Mouse (Mus musculus) ES-Bruce4 (cell line): ENCODE results near the gene Nat8l. TPM values are rescaled to one million over a fixed set of nuclear protein-coding genes. Genes with fewer than 3 reads are reported as not detected.

Experiments used
- H3K27ac ChIP-seq: 2 replicates; pipeline ENCODE4 v1.5.1; 2012; ENCODE audit warnings: low read length, inconsistent platforms; ENCODE audit not compliant: insufficient read depth
- H3K27me3 ChIP-seq: 2 replicates; pipeline ENCODE4 v1.6.1; 2012; ENCODE audit warnings: mild to moderate bottlenecking, low read length, inconsistent platforms; ENCODE audit not compliant: control insufficient read depth, poor library complexity, insufficient read depth, severe bottlenecking
- H3K36me3 ChIP-seq: 2 replicates; pipeline ENCODE4 v1.6.1; 2012; ENCODE audit warnings: inconsistent platforms, mild to moderate bottlenecking, low read length, moderate library complexity; ENCODE audit not compliant: control insufficient read depth, poor library complexity, insufficient read depth, severe bottlenecking
- H3K4me1 ChIP-seq: one replicate; pipeline ENCODE4 v1.8.1; 2011; ENCODE audit warnings: low read length; ENCODE audit not compliant: control insufficient read depth, insufficient read depth
- H3K4me3 ChIP-seq: 2 replicates; pipeline ENCODE4 v1.5.1; 2011; ENCODE audit warnings: low read depth, mild to moderate bottlenecking, low read length
- H3K9ac ChIP-seq: 2 replicates; pipeline ENCODE4 v1.6.1; 2012; ENCODE audit warnings: low read depth, mild to moderate bottlenecking, inconsistent platforms; ENCODE audit not compliant: poor library complexity, severe bottlenecking
- H3K9me3 ChIP-seq: replicated peaks from 2 replicates; pipeline ENCODE4 v1.6.1; 2012; ENCODE audit warnings: mild to moderate bottlenecking, low read length, inconsistent platforms; ENCODE audit not compliant: control insufficient read depth, poor library complexity, insufficient read depth, severe bottlenecking
- CTCF ChIP-seq: IDR thresholded peaks from one replicate; pipeline ENCODE4 v1.8.1; 2011; ENCODE audit warnings: low read depth, low read length
- EP300 ChIP-seq: IDR thresholded peaks from 2 replicates; pipeline ENCODE4 v1.6.1; 2011; ENCODE audit warnings: low read depth, low read length; ENCODE audit not compliant: insufficient read depth
- POLR2A ChIP-seq: IDR thresholded peaks from one replicate; pipeline ENCODE4 v1.8.1; 2011; ENCODE audit warnings: low read length; ENCODE audit not compliant: insufficient read depth
- polyA plus RNA-seq: library from polyadenylated mRNA; stranded (reverse); fragments of >200 nt; gene quantifications from 2 replicates; pipeline ENCODE4 v1.2.4, GENCODE M21; 2011; ENCODE audit warnings: low read depth; ENCODE audit not compliant: missing spikeins, insufficient read depth, insufficient read length

The Nat8l gene
- polyA plus RNA-seq, 1 experiment = 0.63 TPM

DNA sequence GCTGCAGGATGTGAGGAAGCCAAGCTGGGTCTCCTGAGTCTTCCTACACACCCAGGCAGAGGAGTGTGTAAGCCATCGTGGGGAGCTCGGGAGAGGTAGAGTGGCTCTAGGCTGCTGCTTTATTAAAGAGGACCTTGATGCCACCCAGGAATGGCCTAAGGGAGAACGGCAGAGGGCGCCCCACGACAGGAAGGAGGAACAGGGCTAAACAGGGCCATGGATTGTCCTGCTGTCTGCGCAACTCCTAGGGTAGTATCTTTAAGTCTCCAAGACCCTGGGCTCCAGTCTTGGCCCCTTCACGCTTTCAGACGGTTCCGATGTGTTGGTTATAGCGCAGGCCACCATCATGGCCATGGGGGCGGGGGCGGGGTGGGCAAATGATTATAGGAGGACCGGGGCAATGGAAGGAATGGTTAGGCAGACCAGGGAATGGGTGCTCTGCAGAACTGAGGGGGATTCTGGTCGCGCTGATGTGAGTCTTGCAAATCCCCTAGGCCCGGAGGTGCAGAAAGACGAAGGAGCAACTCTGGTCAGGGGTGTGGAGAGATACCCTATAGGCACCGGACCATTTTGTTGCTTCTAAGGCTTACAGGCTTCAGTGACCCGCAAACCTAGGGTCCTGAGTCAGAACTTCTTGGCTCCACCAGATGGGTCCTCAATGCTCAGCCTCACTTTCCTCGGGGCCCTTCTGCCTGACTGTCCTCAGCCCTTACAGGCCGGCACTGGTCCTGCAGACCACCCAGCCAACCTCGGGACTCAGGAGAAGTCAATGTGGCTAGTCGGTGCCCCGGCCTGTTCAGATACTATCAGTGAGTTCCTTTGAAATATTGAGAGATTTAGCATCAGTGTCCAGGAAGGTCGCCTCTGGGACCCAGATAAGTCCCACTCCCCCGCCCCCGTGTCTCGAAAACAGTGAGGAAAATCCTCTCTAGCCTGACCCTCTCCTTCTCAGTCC, 836 bp upstream of the Nat8l start:
- no peaks in the 10 kb centered on the region for H3K36me3 ChIP-seq
- H3K4me3 ChIP-seq = peak overlapping the region; percentile 71
- TF ChIP-seq POLR2A (no peak), EP300 (no peak), CTCF (peak; percentile 71)
- no peaks in the 10 kb centered on the region for H3K9me3 ChIP-seq
- H3K4me1 ChIP-seq = peaks cover 2% of the 10 kb centered on the region
- peaks cover 11% of the 10 kb centered on the region; the same call in 1 of the 2 replicates for H3K27me3 ChIP-seq
- H3K9ac ChIP-seq = no peak overlapping the region
- H3K27ac ChIP-seq = no peak overlapping the region

DNA sequence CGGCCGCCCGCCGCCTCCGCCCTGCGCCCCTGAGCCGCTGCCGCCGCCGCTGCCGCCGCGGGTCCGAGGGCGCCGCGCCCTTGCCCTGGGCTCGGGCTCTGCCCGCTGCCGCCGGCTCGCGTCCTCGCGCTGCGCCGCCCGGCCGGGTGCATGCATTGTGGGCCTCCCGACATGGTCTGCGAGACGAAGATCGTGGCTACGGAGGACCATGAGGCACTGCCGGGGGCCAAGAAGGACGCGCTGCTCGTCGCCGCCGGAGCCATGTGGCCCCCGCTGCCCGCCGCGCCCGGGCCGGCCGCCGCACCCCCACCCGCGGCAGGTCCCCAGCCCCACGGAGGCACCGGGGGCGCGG, 886 bp downstream of the Nat8l start:
- H3K9me3 ChIP-seq = no peaks in the 10 kb centered on the region
- peaks cover 2% of the 10 kb centered on the region for H3K4me1 ChIP-seq
- H3K36me3 ChIP-seq = no peaks in the 10 kb centered on the region
- H3K27me3 ChIP-seq = peaks cover 11% of the 10 kb centered on the region; the same call in 1 of the 2 replicates
- H3K9ac ChIP-seq = peak overlapping the region; percentile 66
- TF ChIP-seq POLR2A (no peak), CTCF (no peak), EP300 (no peak)
- H3K27ac ChIP-seq = no peak overlapping the region
- peak overlapping the region; percentile 71 for H3K4me3 ChIP-seq

DNA sequence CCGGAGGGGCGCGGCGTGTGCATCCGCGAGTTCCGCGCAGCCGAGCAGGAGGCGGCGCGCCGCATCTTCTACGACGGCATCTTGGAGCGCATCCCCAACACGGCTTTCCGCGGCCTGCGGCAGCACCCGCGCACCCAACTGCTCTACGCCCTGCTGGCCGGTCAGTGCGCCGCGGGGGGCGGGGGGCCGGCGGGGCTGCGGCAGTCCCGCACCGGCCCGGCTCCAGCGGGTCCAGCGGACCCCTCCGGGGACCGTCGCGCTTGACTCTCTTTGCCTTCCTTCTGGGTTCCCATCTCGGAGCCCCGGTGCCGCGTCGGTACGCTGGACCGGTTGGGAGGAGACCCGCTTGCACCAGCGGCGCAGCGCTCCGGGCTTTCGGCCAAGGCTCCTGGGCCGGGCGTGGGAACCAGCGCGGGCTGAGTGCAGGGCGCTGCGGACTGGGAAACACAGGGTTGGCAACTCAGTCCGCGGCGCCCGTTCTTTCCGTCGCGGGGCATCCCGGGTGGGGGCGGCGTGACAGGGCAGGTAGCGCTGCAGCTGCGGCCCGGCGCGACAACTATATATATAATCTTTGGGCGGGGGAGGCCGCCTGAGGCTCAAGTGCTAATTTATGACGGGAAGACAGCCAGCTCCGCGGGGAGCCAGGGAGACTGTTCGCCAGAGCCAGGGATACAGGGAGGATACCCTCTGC, 1.4 kb downstream of the Nat8l start:
- Histone ChIP-seq H3K4me1 (peaks cover 2% of the 10 kb centered on the region), H3K27me3 (peaks cover 11% of the 10 kb centered on the region; the same call in 1 of the 2 replicates), H3K9me3 (no peaks in the 10 kb centered on the region), H3K4me3 (peak overlapping the region; percentile 71), H3K9ac (peak overlapping the region; percentile 66), H3K27ac (no peak overlapping the region), H3K36me3 (no peaks in the 10 kb centered on the region)
- TF ChIP-seq EP300 (no peak), CTCF (no peak), POLR2A (no peak)

DNA sequence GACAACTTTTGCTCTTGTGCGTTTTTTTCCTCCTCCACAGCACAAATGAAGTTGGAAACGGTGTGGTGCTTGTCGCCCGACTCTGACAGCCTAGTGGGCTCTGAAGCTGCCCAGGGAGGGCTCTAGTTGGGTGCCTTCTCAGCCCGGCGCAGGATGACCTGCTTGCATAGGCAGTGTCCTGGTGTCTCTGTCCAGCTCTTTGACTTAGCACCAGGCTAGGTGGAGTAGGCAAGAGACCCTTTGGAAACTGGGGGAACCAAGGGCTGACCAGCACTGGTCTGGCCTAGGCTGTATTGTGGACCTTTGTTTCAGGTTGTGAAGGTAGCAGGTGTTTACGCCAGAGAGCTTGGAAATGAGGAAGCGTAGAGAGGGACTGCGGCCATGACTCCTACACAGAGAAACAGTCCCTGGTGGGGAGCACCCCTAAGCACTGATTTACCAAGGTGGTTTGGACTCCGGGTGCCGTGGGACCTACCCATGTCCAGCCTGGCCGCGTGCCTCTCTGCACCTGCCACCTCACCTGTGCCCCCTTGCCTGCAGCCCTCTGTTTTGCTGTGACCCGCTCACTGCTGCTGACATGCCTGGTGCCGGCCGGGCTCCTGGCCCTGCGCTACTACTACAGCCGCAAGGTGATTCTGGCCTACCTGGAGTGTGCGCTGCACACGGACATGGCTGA, 2.2 kb downstream of the Nat8l start:
- no peaks in the 10 kb centered on the region for H3K9me3 ChIP-seq
- no peak overlapping the region for H3K9ac ChIP-seq
- H3K4me3 ChIP-seq = peak overlapping the region; percentile 71
- TF ChIP-seq POLR2A (no peak), CTCF (no peak), EP300 (no peak)
- no peaks in the 10 kb centered on the region for H3K36me3 ChIP-seq
- peaks cover 2% of the 10 kb centered on the region for H3K4me1 ChIP-seq
- H3K27me3 ChIP-seq = peaks cover 11% of the 10 kb centered on the region; the same call in 1 of the 2 replicates
- H3K27ac ChIP-seq = no peak overlapping the region

DNA sequence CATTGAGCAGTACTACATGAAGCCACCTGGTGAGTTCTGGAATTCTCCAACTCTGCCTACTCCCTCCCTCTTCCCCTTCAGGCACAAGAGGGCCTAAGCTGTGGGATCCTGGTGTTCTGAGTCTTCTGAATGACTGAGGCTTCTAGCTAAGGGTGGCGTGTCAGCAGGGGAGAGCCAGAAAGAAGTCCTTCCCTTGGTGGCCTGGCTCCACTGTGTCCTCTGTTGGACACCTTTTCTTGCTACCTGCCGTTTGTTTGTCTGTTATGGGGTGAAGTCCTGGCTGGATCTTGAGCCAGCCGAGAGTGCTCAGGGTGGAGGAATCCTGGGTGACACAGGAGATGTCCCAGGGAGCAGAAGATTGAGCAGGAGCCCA, 2.7 kb downstream of the Nat8l start:
- Histone ChIP-seq H3K4me1 (peaks cover 2% of the 10 kb centered on the region), H3K27ac (no peak overlapping the region), H3K36me3 (no peaks in the 10 kb centered on the region), H3K4me3 (no peak overlapping the region), H3K9me3 (no peaks in the 10 kb centered on the region), H3K9ac (no peak overlapping the region), H3K27me3 (peaks cover 11% of the 10 kb centered on the region; the same call in 1 of the 2 replicates)
- TF ChIP-seq EP300 (no peak), POLR2A (no peak)
